ENCODE assay signal across 9 mouse cellular contexts in the genomic region with DNA sequence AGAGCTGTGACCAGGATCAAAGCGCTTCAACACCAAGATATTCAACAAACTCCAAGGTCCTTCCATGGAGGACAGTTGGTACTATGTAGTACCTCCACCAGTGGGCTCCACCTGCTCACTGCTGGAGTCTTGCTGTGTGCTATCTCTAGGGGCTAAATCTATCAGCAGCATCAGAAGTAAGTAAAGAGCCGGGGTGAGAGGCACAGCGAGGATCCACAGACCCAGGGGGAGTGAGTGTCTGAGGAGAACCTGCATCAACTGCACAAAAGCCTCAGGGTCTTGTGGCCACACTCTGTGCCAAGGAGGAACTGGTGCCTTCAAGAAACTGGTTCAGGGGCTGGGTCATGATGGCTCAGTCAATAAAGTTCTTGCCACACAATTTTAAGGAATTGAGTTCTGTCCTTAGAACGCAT. TPM values are rescaled to one million over a fixed set of nuclear protein-coding genes. Genes with fewer than 3 reads are reported as not detected.
DNase-seq lines count a peak whose midpoint lies in the region; ATAC-seq and TF ChIP-seq lines count a peak whose summit lies in the region.
"Had no signal": no experiment of that assay in that cellular context is flagged by ENCODE, and none has a peak within 500 bp of the region (broad histone marks: within the 10 kb centered on the region; RNA-seq: fewer than 3 reads in every experiment).

No protein-coding gene starts in this region.

- TF ChIP-seq EP300 in liver, embryonic 14.5 days (IDR thresholded peaks at IDR 0.05; ENCODE audit: low read depth), result no peak

- no peaks in the 10 kb centered on the region for H3K27me3 ChIP-seq in liver, embryonic 14.5 days (ENCODE audit: control insufficient read depth, insufficient read depth, low read length)
- H3K27me3 ChIP-seq in liver, embryonic 11.5 days (replicated peaks; ENCODE audit: control insufficient read depth, insufficient read depth, low read length), result no peaks in the 10 kb centered on the region; the same call in 1 of the 2 replicates

- peak; percentile 51 for TF ChIP-seq CTCF in liver, embryonic 14.5 days (IDR thresholded peaks at IDR 0.05; ENCODE audit: low read depth)
- peak; percentile 40; the same call in 1 of the 2 replicates for TF ChIP-seq CTCF in embryonic fibroblast, embryonic 13.5 days (IDR thresholded peaks at IDR 0.05; ENCODE audit: borderline replicate concordance, insufficient read depth, low read length)

- H3K27ac ChIP-seq in liver, embryonic 14.5 days, result no peak overlapping the region
- H3K27ac ChIP-seq in liver, embryonic 11.5 days (ENCODE audit: low read depth, low read length), result no peak overlapping the region
- H3K27ac ChIP-seq in embryonic fibroblast, embryonic 13.5 days (ENCODE audit: insufficient read depth, low read length), result peak overlapping the region; percentile 70

- H3K9me3 ChIP-seq in liver, embryonic 14.5 days (ENCODE audit: control insufficient read depth, low read length), result no peaks in the 10 kb centered on the region
- no peaks in the 10 kb centered on the region for H3K9me3 ChIP-seq in liver, embryonic 11.5 days (ENCODE audit: control insufficient read depth, low read length)

- ATAC-seq in liver, embryonic 14.5 days (ENCODE audit: insufficient read depth), result peak; percentile 10; the same call in 1 of the 2 replicates
- ATAC-seq in liver, embryonic 11.5 days (replicated peaks; ENCODE audit: low FRiP score), result no peak
- ATAC-seq in megakaryocyte progenitor cell, adult 5-6 weeks (replicated peaks; ENCODE audit: poor library complexity), result 0 out of 2 replicates have a peak, but pooled peaks have one; percentile 5
- no peak for ATAC-seq in inflammation-experienced regulatory T-cells, adult 6 months

- H3K9ac ChIP-seq in liver, embryonic 14.5 days (replicated peaks), result no peak overlapping the region
- H3K9ac ChIP-seq in liver, embryonic 11.5 days (ENCODE audit: low read depth, low read length), result no peak overlapping the region

- H3K4me3 ChIP-seq in liver, embryonic 14.5 days (ENCODE audit: insufficient read depth in 1 of 2, low read depth in 2 of 2, low read length in 2 of 2), result no peak overlapping the region
- no peak overlapping the region for H3K4me3 ChIP-seq in liver, embryonic 11.5 days (ENCODE audit: low read depth, low read length)
- no peak overlapping the region for H3K4me3 ChIP-seq in embryonic fibroblast, embryonic 13.5 days (ENCODE audit: insufficient read depth, low read length)

- H3K36me3 ChIP-seq in liver, embryonic 14.5 days (replicated peaks; ENCODE audit: control insufficient read depth, insufficient read depth, low read depth), result no peaks in the 10 kb centered on the region
- no peaks in the 10 kb centered on the region for H3K36me3 ChIP-seq in liver, embryonic 11.5 days (ENCODE audit: control insufficient read depth, insufficient read depth, low read length)

- DNase-seq in adrenal gland, postnatal 10 days, result peak; percentile 42
- no peak for DNase-seq in adrenal gland, postnatal 25 days
- no peak for DNase-seq in liver, embryonic 14.5 days (ENCODE audit: low read depth in 3 of 3, low spot score in 3 of 3)
- DNase-seq in liver, embryonic 11.5 days (ENCODE audit: low spot score), result no peak
- DNase-seq in spleen, postnatal 14 days (ENCODE audit: low spot score in 2 of 2), result no peak

- TF ChIP-seq POLR2A in embryonic fibroblast, embryonic 13.5 days (IDR thresholded peaks at IDR 0.05; ENCODE audit: low read depth, low read length), result no peak

- H3K4me1 ChIP-seq in liver, embryonic 14.5 days (replicated peaks; ENCODE audit: control insufficient read depth in 2 of 2, insufficient read depth in 2 of 2, low read length in 1 of 2), result peaks cover 0 to 5% of the 10 kb centered on the region in 2 experiments; a peak in 2 of 4 replicates
- peaks cover 19% of the 10 kb centered on the region for H3K4me1 ChIP-seq in liver, embryonic 11.5 days (replicated peaks; ENCODE audit: control insufficient read depth, insufficient read depth, low read length)
- H3K4me1 ChIP-seq in embryonic fibroblast, embryonic 13.5 days (ENCODE audit: control insufficient read depth, insufficient read depth, low read length), result peaks cover 7% of the 10 kb centered on the region

- 56% methylated on average over 4 of the region's 4 CpGs for WGBS in liver, embryonic 14.5 days (ENCODE audit: insufficient replicate concordance)
- 72% methylated on average over 4 of the region's 4 CpGs for WGBS in liver, embryonic 11.5 days

- no peak overlapping the region for H3K4me2 ChIP-seq in liver, embryonic 14.5 days (ENCODE audit: low read depth)
- no peak overlapping the region for H3K4me2 ChIP-seq in liver, embryonic 11.5 days

RNA-seq across cellular contexts. Expression of a gene that starts 56.6 kb away (rescaled TPM):
- 1 to 10 TPM in 1 of 2 experiments, under 1 TPM in 1; 0.72 to 1.7 TPM for total RNA-seq in adrenal gland, postnatal 10 days (2021)
- total RNA-seq in adrenal gland, postnatal 25 days (2021), result 0.46 and 0.67 TPM in 2 replicates
- polyA plus RNA-seq in liver, embryonic 14.5 days (2012; rRNA removed), result 0.02 TPM in 1 of 2 replicates, not detected in the other
- not detected in 2 replicates for polyA plus RNA-seq in liver, embryonic 14.5 days (2014; fragmentation: Nextera tagmentation; extraction: Ambion mirVana)
- 0.04 and 0.05 TPM in 2 replicates for polyA plus RNA-seq in liver, embryonic 11.5 days (2014; fragmentation: Nextera tagmentation; extraction: Ambion mirVana)
- polyA plus RNA-seq in embryonic fibroblast, embryonic 13.5 days (2011; ENCODE audit: insufficient read length, low read depth, missing spikeins), result 0.16 and 0.17 TPM in 2 replicates
- total RNA-seq in megakaryocyte progenitor cell, adult 5-6 weeks (2015), result not detected in 2 replicates
- total RNA-seq in megakaryocyte progenitor cell, adult 5-6 weeks (2017), result not detected in 2 replicates
- polyA plus RNA-seq in inflammation-experienced regulatory T-cells, adult 6 months (2017; shearing (Covaris generic)), result under 1 TPM in 1 of 3 experiments, not detected in 2; 0.15 TPM
- total RNA-seq: gastrocnemius, adult 8-10 months had no signal

Comparison
In these comparisons a context has a peak if more than half of its experiments do, and no peak if none do; other contexts are left out.
1. ATAC-seq: peak in liver, embryonic 14.5 days (single experiment) and megakaryocyte progenitor cell, adult 5-6 weeks (single experiment); none in liver, embryonic 11.5 days (single experiment) and inflammation-experienced regulatory T-cells, adult 6 months (single experiment).